ENCODE assay signal across 10 mouse cellular contexts in genomic region chr7:19716822-19717221, GRCm38 (mm10). TPM values are rescaled to one million over a fixed set of nuclear protein-coding genes. Genes with fewer than 3 reads are reported as not detected.
DNase-seq lines count a peak whose midpoint lies in the region; ATAC-seq and TF ChIP-seq lines count a peak whose summit lies in the region.
"Had no signal": no experiment of that assay in that cellular context is flagged by ENCODE, and none has a peak within 500 bp of the region (broad histone marks: within the 10 kb centered on the region; RNA-seq: fewer than 3 reads in every experiment).

No protein-coding gene starts in this region.

- peaks cover 7% of the 10 kb centered on the region; the same call in 1 of the 2 replicates for H3K9me3 ChIP-seq in forebrain, embryonic 11.5 days (ENCODE audit: control insufficient read depth, low read length)
- peaks cover 13% of the 10 kb centered on the region for H3K9me3 ChIP-seq in limb, embryonic 12.5 days
- peaks cover 3% of the 10 kb centered on the region; the same call in 1 of the 2 replicates for H3K9me3 ChIP-seq in neural tube, embryonic 14.5 days (ENCODE audit: control insufficient read depth, low read length)

- no peaks in the 10 kb centered on the region; the same call in 1 of the 2 replicates for H3K36me3 ChIP-seq in forebrain, embryonic 11.5 days (ENCODE audit: control insufficient read depth, insufficient read depth, low read length)
- H3K36me3 ChIP-seq in limb, embryonic 12.5 days = peaks cover 68% of the 10 kb centered on the region
- H3K36me3 ChIP-seq in neural tube, embryonic 14.5 days (ENCODE audit: control insufficient read depth, insufficient read depth, low read length) = peaks cover 5% of the 10 kb centered on the region; the same call in 1 of the 2 replicates
- H3K36me3 ChIP-seq in thymus, adult 2 months (ENCODE audit: control insufficient read depth, insufficient read depth, low read length) = no peaks in the 10 kb centered on the region; the same call in 1 of the 2 replicates

- no peak for TF ChIP-seq POLR2A in thymus, adult 2 months (IDR thresholded peaks at IDR 0.05; ENCODE audit: control insufficient read depth, extremely low read depth, insufficient read depth, low read length, poor library complexity)

- H3K4me2 ChIP-seq in forebrain, embryonic 11.5 days (ENCODE audit: low read depth, low read length, severe bottlenecking) = peak overlapping the region; percentile 50; the same call in 1 of the 2 replicates
- H3K4me2 ChIP-seq in limb, embryonic 12.5 days = peak overlapping the region; percentile 62
- H3K4me2 ChIP-seq in neural tube, embryonic 14.5 days (ENCODE audit: low read depth, low read length) = peak overlapping the region; percentile 73

- no peak overlapping the region for H3K4me3 ChIP-seq in left cerebral cortex, adult 2 months
- H3K4me3 ChIP-seq in forebrain, embryonic 11.5 days (ENCODE audit: low read depth, low read length) = no peak overlapping the region
- H3K4me3 ChIP-seq in limb, embryonic 12.5 days (replicated peaks) = no peak overlapping the region
- 0 out of 2 replicates have a peak overlapping the region, but pooled peaks have one; percentile 29 for H3K4me3 ChIP-seq in neural tube, embryonic 14.5 days (ENCODE audit: low read depth, low read length)
- no peak overlapping the region for H3K4me3 ChIP-seq in thymus, adult 2 months (ENCODE audit: control insufficient read depth, insufficient read depth, low read length)

- H3K27me3 ChIP-seq in forebrain, embryonic 11.5 days (ENCODE audit: control insufficient read depth, insufficient read depth, low read length) = no peaks in the 10 kb centered on the region
- no peaks in the 10 kb centered on the region for H3K27me3 ChIP-seq in limb, embryonic 12.5 days
- H3K27me3 ChIP-seq in neural tube, embryonic 14.5 days (ENCODE audit: control insufficient read depth, insufficient read depth, low read length) = no peaks in the 10 kb centered on the region
- H3K27me3 ChIP-seq in thymus, adult 2 months (ENCODE audit: control insufficient read depth, insufficient read depth, low read length) = no peaks in the 10 kb centered on the region

- peak overlapping the region; percentile 89 for H3K27ac ChIP-seq in left cerebral cortex, adult 2 months
- no peak overlapping the region for H3K27ac ChIP-seq in forebrain, embryonic 11.5 days (ENCODE audit: low read depth, low read length)
- peak overlapping the region; percentile 77; the same call in 1 of the 2 replicates for H3K27ac ChIP-seq in limb, embryonic 12.5 days
- H3K27ac ChIP-seq in neural tube, embryonic 14.5 days (ENCODE audit: low read depth, low read length) = peak overlapping the region; percentile 92
- no peak overlapping the region for H3K27ac ChIP-seq in thymus, adult 2 months (ENCODE audit: control insufficient read depth, insufficient read depth, low read length)

- H3K9ac ChIP-seq in forebrain, embryonic 11.5 days (ENCODE audit: low read length) = no peak overlapping the region
- H3K9ac ChIP-seq in limb, embryonic 12.5 days (replicated peaks) = no peak overlapping the region
- peak overlapping the region; percentile 51; the same call in 1 of the 2 replicates for H3K9ac ChIP-seq in neural tube, embryonic 14.5 days (replicated peaks; ENCODE audit: low read depth, low read length)

- ATAC-seq in forebrain, embryonic 11.5 days (replicated peaks; ENCODE audit: low FRiP score) = no peak
- no peak for ATAC-seq in limb, embryonic 12.5 days (ENCODE audit: insufficient number of reproducible peaks, insufficient read depth, low FRiP score, low TSS enrichment, low read depth)
- no peak for ATAC-seq in neural tube, embryonic 14.5 days (ENCODE audit: low read depth)

- intact Hi-C loops in left cerebral cortex, adult 2 months (cut with DNase I) = loop anchor here (10.0 kb wide), 1 partner anchor 712 kb away; the partner anchor contains the start of gene Irf2bp1
- intact Hi-C loops in left cerebral cortex, postnatal 10 days (cut with DNase I) = no loop called here

- no peak for DNase-seq in left cerebral cortex, adult 2 months (ENCODE audit: extremely low spot score in 1 of 2, low spot score in 2 of 2)
- no peak for DNase-seq in left cerebral cortex, postnatal 10 days (ENCODE audit: extremely low spot score in 1 of 2, low spot score in 2 of 2)
- no peak for DNase-seq in forebrain, embryonic 11.5 days (ENCODE audit: low spot score)
- no peak for DNase-seq in cerebellum, postnatal 4 days (ENCODE audit: low spot score in 2 of 2)
- no peak for DNase-seq in thymus, adult 2 months
- DNase-seq: cerebellum, postnatal 14 days; kidney, adult 11 months had no signal

- peaks cover 4% of the 10 kb centered on the region for H3K4me1 ChIP-seq in forebrain, embryonic 11.5 days (replicated peaks; ENCODE audit: control insufficient read depth, insufficient read depth, low read length)
- peaks cover 15% of the 10 kb centered on the region for H3K4me1 ChIP-seq in limb, embryonic 12.5 days (replicated peaks)
- H3K4me1 ChIP-seq in neural tube, embryonic 14.5 days (ENCODE audit: control insufficient read depth, insufficient read depth, low read length) = peaks cover 12% of the 10 kb centered on the region
- H3K4me1 ChIP-seq in thymus, adult 2 months (replicated peaks; ENCODE audit: control insufficient read depth, insufficient read depth, low read length) = peaks cover 4% of the 10 kb centered on the region

- WGBS in forebrain, embryonic 11.5 days = 75% methylated on average over 2 of the region's 2 CpGs
- 62% methylated on average over 2 of the region's 2 CpGs for WGBS in limb, embryonic 12.5 days
- WGBS in neural tube, embryonic 14.5 days = 97% methylated on average over 2 of the region's 2 CpGs
- 95% methylated on average over 2 of the region's 2 CpGs for WGBS in thymus, adult 2 months

- TF ChIP-seq CTCF in left cerebral cortex, adult 2 months (IDR thresholded peaks at IDR 0.05) = no peak
- TF ChIP-seq CTCF in thymus, adult 2 months (IDR thresholded peaks at IDR 0.05; ENCODE audit: borderline replicate concordance, control insufficient read depth, extremely low read depth, insufficient read depth, low read length, poor library complexity) = no peak

RNA-seq across cellular contexts. Expression of gene Tomm40, which starts 1.6 kb away (rescaled TPM):
- total RNA-seq in left cerebral cortex, adult 2 months (2021) = 100 to 1,000 TPM; 117 TPM
- 100 to 1,000 TPM; 114 to 118 TPM for total RNA-seq in left cerebral cortex, postnatal 10 days (2021)
- 160 and 171 TPM in 2 replicates for polyA plus RNA-seq in forebrain, embryonic 11.5 days (2014; fragmentation: Nextera tagmentation; extraction: Ambion mirVana)
- polyA plus RNA-seq in limb, embryonic 12.5 days (2016; fragmentation: Nextera tagmentation; extraction: Ambion mirVana) = 166 and 174 TPM in 2 replicates
- polyA plus RNA-seq in neural tube, embryonic 14.5 days (2014; fragmentation: Nextera tagmentation; extraction: Ambion mirVana) = 121 and 124 TPM in 2 replicates
- 109 and 120 TPM in 2 replicates for polyA plus RNA-seq in thymus, adult 2 months (2012; rRNA removed)

RNA-seq across cellular contexts. Expression of gene Apoe, which starts 17.8 kb away (rescaled TPM):
- total RNA-seq in left cerebral cortex, adult 2 months (2021) = 1,000 to 10,000 TPM; 1,824 to 1,912 TPM
- total RNA-seq in left cerebral cortex, postnatal 10 days (2021) = 1,000 to 10,000 TPM; 1,326 to 1,376 TPM
- polyA plus RNA-seq in forebrain, embryonic 11.5 days (2014; fragmentation: Nextera tagmentation; extraction: Ambion mirVana) = 125 and 152 TPM in 2 replicates
- polyA plus RNA-seq in limb, embryonic 12.5 days (2016; fragmentation: Nextera tagmentation; extraction: Ambion mirVana) = 114 and 131 TPM in 2 replicates
- polyA plus RNA-seq in neural tube, embryonic 14.5 days (2014; fragmentation: Nextera tagmentation; extraction: Ambion mirVana) = 310 and 558 TPM in 2 replicates
- 1,583 and 2,086 TPM in 2 replicates for polyA plus RNA-seq in thymus, adult 2 months (2012; rRNA removed)

RNA-seq across cellular contexts. Expression of gene Apoc1, which starts 24.4 kb away (rescaled TPM):
- 1 to 10 TPM; 3.5 to 3.7 TPM for total RNA-seq in left cerebral cortex, adult 2 months (2021)
- total RNA-seq in left cerebral cortex, postnatal 10 days (2021) = 1 to 10 TPM; 3.1 to 3.3 TPM
- 1.00 and 2.0 TPM in 2 replicates for polyA plus RNA-seq in forebrain, embryonic 11.5 days (2014; fragmentation: Nextera tagmentation; extraction: Ambion mirVana)
- polyA plus RNA-seq in limb, embryonic 12.5 days (2016; fragmentation: Nextera tagmentation; extraction: Ambion mirVana) = 4.6 and 7.0 TPM in 2 replicates
- 3.0 and 3.2 TPM in 2 replicates for polyA plus RNA-seq in neural tube, embryonic 14.5 days (2014; fragmentation: Nextera tagmentation; extraction: Ambion mirVana)
- polyA plus RNA-seq in thymus, adult 2 months (2012; rRNA removed) = 24.8 and 38.0 TPM in 2 replicates

RNA-seq across cellular contexts. Expression of gene Nectin2, which starts 33.5 kb away (rescaled TPM):
- total RNA-seq in left cerebral cortex, adult 2 months (2021) = 1 to 10 TPM; 7.9 to 8.2 TPM
- total RNA-seq in left cerebral cortex, postnatal 10 days (2021) = 10 to 100 TPM; 18.9 to 22.0 TPM
- 56.0 and 59.2 TPM in 2 replicates for polyA plus RNA-seq in forebrain, embryonic 11.5 days (2014; fragmentation: Nextera tagmentation; extraction: Ambion mirVana)
- polyA plus RNA-seq in limb, embryonic 12.5 days (2016; fragmentation: Nextera tagmentation; extraction: Ambion mirVana) = 65.0 and 74.9 TPM in 2 replicates
- polyA plus RNA-seq in neural tube, embryonic 14.5 days (2014; fragmentation: Nextera tagmentation; extraction: Ambion mirVana) = 44.7 and 47.4 TPM in 2 replicates
- polyA plus RNA-seq in thymus, adult 2 months (2012; rRNA removed) = 10.0 and 11.4 TPM in 2 replicates
- total RNA-seq: monocyte, adult 5-6 weeks had no signal

RNA-seq across cellular contexts. Expression of gene Apoc4, which starts 35.5 kb away (rescaled TPM):
- total RNA-seq in left cerebral cortex, adult 2 months (2021) = not detected
- not detected for total RNA-seq in left cerebral cortex, postnatal 10 days (2021)
- polyA plus RNA-seq in forebrain, embryonic 11.5 days (2014; fragmentation: Nextera tagmentation; extraction: Ambion mirVana) = not detected in 2 replicates
- polyA plus RNA-seq in limb, embryonic 12.5 days (2016; fragmentation: Nextera tagmentation; extraction: Ambion mirVana) = not detected in 2 replicates
- 0.20 and 0.27 TPM in 2 replicates for polyA plus RNA-seq in neural tube, embryonic 14.5 days (2014; fragmentation: Nextera tagmentation; extraction: Ambion mirVana)
- 1.5 and 6.2 TPM in 2 replicates for polyA plus RNA-seq in thymus, adult 2 months (2012; rRNA removed)

Comparison
In these comparisons a context has a peak if more than half of its experiments do, and no peak if none do; other contexts are left out.
1. H3K27ac ChIP-seq: peak in left cerebral cortex, adult 2 months (single experiment), limb, embryonic 12.5 days (single experiment) and neural tube, embryonic 14.5 days (single experiment); none in forebrain, embryonic 11.5 days (single experiment) and thymus, adult 2 months (single experiment).
2. Peak in every context shown above with its lines, with median percentiles within 50 percentile points of each other: H3K4me2 ChIP-seq.